Mouse (Mus musculus) embryonic facial prominence, embryonic 10.5 days (tissue): ENCODE results near the gene AC170998.1. TPM values are rescaled to one million over a fixed set of nuclear protein-coding genes. Genes with fewer than 3 reads are reported as not detected.
"Not testable (repeated sequence)": the region's sequence is repeated elsewhere in the genome, so short reads cannot be mapped to it uniquely, and the experiment has no call there.

Experiments
- DNase-seq: peaks from one replicate; pipeline ENCODE4 v3.0.0-alpha.2; 2017; ENCODE audit warnings: low spot score
- H3K27ac ChIP-seq: fragments of 300-500 bp; sonication (generic); replicated peaks from 2 replicates; pipeline ENCODE4 v1.5.1; 2016; ENCODE audit warnings: mild to moderate bottlenecking
- H3K27me3 ChIP-seq: fragments of 300-500 bp; sonication (generic); replicated peaks from 2 replicates; pipeline ENCODE4 v1.6.1; 2016; ENCODE audit warnings: low read depth, mild to moderate bottlenecking; ENCODE audit not compliant: poor library complexity, severe bottlenecking
- H3K36me3 ChIP-seq: fragments of 300-500 bp; sonication (generic); replicated peaks from 2 replicates; pipeline ENCODE4 v1.6.1; 2016; ENCODE audit warnings: mild to moderate bottlenecking, moderate library complexity
- H3K4me1 ChIP-seq: fragments of 300-500 bp; sonication (generic); 2 replicates; pipeline ENCODE4 v1.6.1; 2016
- H3K4me3 ChIP-seq: fragments of 300-500 bp; sonication (generic); 2 replicates; pipeline ENCODE4 v1.5.1; 2016; ENCODE audit warnings: mild to moderate bottlenecking, moderate library complexity
- H3K9me3 ChIP-seq: fragments of 300-500 bp; sonication (generic); 2 replicates; pipeline ENCODE4 v1.6.1; 2016; ENCODE audit warnings: mild to moderate bottlenecking
- WGBS: fragments of 180-500 bp; shearing (Covaris S2); methylation state at CpG from one replicate; pipeline ENCODE4 v1.1.7; 2016; 5-methylcytosine and 5-hydroxymethylcytosine counted together
- polyA plus RNA-seq: library from polyadenylated mRNA; unstranded; fragments of >200 nt; fragmentation: Nextera tagmentation; extraction: Ambion mirVana; gene quantifications from 2 replicates; pipeline ENCODE4 v1.2.1, GENCODE M21; 2016

The AC170998.1 gene
- polyA plus RNA-seq, 1 experiment from 2014 or later, result 3.6 TPM

DNA sequence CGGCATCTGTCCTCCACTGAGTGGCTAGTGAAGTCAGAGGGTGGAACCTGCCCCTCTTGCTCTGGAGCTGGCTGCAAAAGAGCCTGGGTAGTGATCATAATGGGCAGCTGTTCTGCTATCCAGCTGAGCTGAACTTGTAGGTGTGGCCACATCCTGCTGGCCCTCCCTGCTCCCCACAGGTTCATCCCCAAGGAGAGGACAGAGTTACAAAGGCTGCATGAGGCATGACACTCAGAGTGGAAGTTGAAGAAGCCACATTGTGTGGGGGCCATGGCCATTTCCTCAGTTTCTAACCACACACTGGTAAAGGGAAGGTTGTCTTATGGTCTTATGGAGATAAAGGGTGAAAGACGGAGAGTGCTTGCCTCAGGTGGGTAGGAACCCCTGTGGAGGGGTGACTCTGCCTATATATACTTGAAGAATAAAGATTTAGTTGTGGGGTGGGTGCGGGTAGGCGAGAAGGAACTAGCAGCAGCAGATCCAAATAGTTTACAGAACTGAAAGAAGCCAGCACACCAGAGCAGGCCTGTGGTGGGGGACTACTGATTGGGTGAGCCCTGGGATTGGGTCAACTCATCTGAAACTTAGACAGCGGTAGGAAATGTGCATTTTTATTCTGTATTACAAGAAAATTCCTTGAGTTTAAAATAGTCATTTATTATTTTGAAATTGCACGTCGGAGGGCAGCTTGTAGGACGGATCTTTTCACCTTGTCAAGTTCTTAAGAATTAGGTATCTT lies 16.2 kb upstream of the AC170998.1 start:
- H3K36me3 ChIP-seq, result peaks cover 28% of the 10 kb centered on the region
- 93% methylated on average over 8 of the region's 8 CpGs for WGBS

DNA sequence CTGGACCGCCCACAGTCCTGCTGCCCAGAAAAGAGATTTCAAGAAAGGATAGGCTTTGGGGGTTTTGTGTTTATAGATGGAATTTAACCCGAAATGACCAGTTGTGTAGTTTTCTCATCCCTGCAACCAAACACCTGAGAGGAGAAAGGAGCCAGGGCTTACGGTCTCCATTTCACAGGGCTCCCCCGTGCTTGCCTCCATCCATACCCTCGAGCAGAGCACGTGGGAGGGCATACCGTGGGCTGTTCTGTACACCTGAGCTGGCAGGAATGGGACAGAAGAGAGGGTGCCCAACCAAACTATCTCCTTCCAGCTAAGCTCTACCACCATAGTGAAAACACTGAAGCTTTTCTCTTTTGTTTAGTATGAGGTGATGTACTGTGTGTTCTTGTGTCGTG lies 15.6 kb upstream of the AC170998.1 start:
- no peak for DNase-seq
- H3K27ac ChIP-seq, result no peak overlapping the region
- H3K9me3 ChIP-seq, result no peaks in the 10 kb centered on the region
- WGBS, result 91% methylated on average over 8 of the region's 8 CpGs
- no peaks in the 10 kb centered on the region for H3K27me3 ChIP-seq
- peaks cover 28% of the 10 kb centered on the region for H3K36me3 ChIP-seq
- H3K4me3 ChIP-seq, result no peak overlapping the region
- H3K4me1 ChIP-seq, result peaks cover 19% of the 10 kb centered on the region

More for the DNA sequence above, 16.2 kb upstream of the AC170998.1 start:
- no peaks in the 10 kb centered on the region for H3K9me3 ChIP-seq
- DNase-seq, result no peak
- H3K4me1 ChIP-seq, result peaks cover 19% of the 10 kb centered on the region
- H3K27ac ChIP-seq, result no peak overlapping the region
- no peak overlapping the region for H3K4me3 ChIP-seq
- H3K27me3 ChIP-seq, result no peaks in the 10 kb centered on the region

DNA sequence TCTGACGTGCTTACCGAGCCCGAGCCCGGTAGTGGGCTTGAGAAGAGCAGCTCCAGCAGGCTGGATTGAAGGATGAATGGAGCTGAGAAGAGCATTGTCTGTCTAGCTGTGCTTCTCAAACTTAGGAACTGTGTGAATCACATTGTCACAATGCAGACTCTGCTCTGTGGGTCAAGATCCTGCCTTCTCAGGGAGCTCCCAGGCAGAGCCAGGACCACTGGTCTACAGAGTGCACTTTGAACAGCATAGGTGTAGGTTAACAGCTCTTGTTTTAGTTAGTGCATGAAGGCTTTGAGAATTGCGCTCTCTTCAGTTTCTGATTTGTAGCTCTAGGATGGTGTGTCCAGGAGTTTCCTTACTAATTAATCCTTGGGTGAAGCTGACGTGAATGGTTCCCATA lies 14.6 kb upstream of the AC170998.1 start:
- Histone ChIP-seq H3K9me3 (no peaks in the 10 kb centered on the region), H3K36me3 (peaks cover 35% of the 10 kb centered on the region), H3K27ac (no peak overlapping the region), H3K27me3 (no peaks in the 10 kb centered on the region), H3K4me1 (peaks cover 17% of the 10 kb centered on the region), H3K4me3 (no peak overlapping the region)
- whole genome bisulfite sequencing, result 91% methylated on average over 6 of the region's 6 CpGs
- DNase-seq, result no peak

DNA sequence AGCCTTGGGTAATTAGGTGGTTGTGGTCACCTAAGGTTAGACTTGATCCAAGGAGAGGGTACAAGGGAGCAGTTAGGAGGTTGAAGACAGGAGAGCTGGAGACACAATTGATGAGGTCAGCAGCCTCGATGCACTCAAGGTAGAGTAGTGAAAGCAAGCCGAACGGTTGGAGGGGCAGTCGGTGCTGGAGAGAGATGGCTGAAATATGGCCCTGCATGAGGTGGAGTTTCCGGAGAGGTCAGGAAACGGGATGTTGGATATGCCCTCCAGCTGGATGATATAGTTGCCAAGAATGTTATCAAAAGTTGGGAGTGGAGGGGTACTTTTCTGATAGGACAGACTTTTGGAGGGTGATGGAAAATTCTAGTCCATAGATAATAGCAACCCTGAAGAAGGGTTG lies 13.6 kb upstream of the AC170998.1 start:
- WGBS, result 90% methylated on average over 6 of the region's 6 CpGs

DNA sequence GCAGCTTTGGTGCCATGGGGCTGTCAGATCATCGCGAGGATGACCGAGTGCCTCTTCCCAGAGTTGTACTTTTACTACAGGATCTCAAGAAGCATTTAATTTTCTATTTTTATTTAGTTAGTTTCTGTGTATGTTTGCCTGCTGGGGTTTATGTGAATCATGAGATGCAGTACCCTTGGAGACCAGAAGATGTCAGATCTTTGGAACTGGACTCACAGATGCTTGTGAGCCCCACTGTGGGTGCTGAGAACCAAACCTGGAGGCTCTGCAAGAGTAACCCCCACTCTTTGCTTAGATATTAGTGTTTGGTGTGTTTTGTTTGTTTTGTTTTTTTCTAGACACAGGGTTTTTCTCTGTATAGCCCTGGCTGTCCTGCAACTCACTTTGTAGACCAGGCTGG lies 11.9 kb upstream of the AC170998.1 start:
- H3K36me3 ChIP-seq, result peaks cover 60% of the 10 kb centered on the region
- H3K4me1 ChIP-seq, result peaks cover 10% of the 10 kb centered on the region; the same call in 1 of the 2 replicates
- no peaks in the 10 kb centered on the region for H3K27me3 ChIP-seq
- H3K9me3 ChIP-seq, result no peaks in the 10 kb centered on the region
- H3K4me3 ChIP-seq, result no peak overlapping the region
- no peak for DNase-seq
- no peak overlapping the region for H3K27ac ChIP-seq
- WGBS, result 94% methylated on average over 3 of the region's 3 CpGs

More for the DNA sequence above, 13.6 kb upstream of the AC170998.1 start:
- H3K4me1 ChIP-seq, result peaks cover 9% of the 10 kb centered on the region; the same call in 1 of the 2 replicates
- no peak overlapping the region for H3K27ac ChIP-seq
- no peak overlapping the region for H3K4me3 ChIP-seq
- H3K27me3 ChIP-seq, result no peaks in the 10 kb centered on the region
- DNase-seq, result no peak
- H3K9me3 ChIP-seq, result no peaks in the 10 kb centered on the region
- peaks cover 46% of the 10 kb centered on the region for H3K36me3 ChIP-seq

DNA sequence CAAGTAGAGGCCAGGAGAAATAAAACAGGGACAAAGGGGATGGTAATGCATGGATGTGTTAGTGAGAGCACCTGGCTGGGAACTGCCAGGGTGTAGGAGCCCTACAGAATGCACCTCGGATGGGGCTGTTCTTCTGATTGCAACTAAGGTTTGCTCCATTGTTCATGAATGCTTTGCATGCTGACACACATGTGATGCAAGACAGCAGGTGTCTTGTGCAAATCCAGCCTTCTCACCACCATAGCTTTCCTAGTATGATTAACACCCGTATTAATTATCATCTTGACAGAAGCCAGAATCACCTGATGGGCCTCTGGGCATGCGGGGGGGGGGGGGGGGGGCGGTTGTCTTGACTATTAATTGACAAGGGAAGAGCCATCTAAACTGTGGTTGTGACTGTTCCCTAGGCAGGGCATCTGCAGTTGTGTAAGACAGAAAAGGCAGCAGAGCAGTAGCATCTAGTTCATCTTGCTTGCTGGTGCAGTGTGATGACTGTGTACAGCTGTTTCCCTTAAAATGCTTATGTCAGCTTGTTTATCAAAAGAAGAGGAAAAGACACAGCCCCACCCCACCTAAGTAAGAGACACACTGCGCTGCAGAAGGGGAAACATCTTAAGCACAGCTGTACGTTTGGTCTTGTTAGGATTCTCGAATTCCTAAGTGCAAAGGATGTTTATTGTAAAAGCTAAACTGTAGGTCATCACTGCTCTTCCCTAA lies 9.9 kb upstream of the AC170998.1 start:
- H3K27me3 ChIP-seq, result no peaks in the 10 kb centered on the region
- H3K36me3 ChIP-seq, result peaks cover 77% of the 10 kb centered on the region

DNA sequence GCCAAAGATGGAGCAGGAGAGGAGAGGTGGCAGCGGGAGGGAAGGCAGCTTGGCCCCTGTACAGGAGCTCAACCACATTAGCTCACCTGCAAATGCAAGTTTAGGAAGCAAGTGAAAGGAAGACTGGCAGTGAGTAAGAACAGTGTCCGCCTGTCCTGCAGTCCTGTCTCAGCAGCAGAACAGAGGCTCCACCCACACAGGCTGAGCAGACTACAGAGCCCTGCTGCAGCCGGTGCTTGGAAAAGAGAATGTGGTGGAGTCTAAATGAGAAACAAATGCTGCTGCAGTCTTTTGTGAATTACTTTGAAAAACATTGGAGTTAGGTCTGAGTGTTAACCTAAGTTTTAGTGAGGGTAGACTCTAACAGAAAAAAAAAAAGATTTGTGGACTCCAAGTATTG lies 8.3 kb upstream of the AC170998.1 start:
- Histone ChIP-seq H3K27me3 (no peaks in the 10 kb centered on the region), H3K9me3 (no peaks in the 10 kb centered on the region), H3K36me3 (peaks cover 89% of the 10 kb centered on the region), H3K4me1 (peaks cover 4% of the 10 kb centered on the region; the same call in 1 of the 2 replicates), H3K4me3 (no peak overlapping the region), H3K27ac (no peak overlapping the region)
- no peak for DNase-seq
- WGBS, result 73% methylated on average over 3 of the region's 3 CpGs

More for the DNA sequence above, 9.9 kb upstream of the AC170998.1 start:
- H3K27ac ChIP-seq, result no peak overlapping the region
- 79% methylated on average over 6 of the region's 7 CpGs for WGBS
- no peak for DNase-seq
- H3K4me3 ChIP-seq, result no peak overlapping the region
- H3K4me1 ChIP-seq, result peaks cover 4% of the 10 kb centered on the region; the same call in 1 of the 2 replicates
- H3K9me3 ChIP-seq, result no peaks in the 10 kb centered on the region

DNA sequence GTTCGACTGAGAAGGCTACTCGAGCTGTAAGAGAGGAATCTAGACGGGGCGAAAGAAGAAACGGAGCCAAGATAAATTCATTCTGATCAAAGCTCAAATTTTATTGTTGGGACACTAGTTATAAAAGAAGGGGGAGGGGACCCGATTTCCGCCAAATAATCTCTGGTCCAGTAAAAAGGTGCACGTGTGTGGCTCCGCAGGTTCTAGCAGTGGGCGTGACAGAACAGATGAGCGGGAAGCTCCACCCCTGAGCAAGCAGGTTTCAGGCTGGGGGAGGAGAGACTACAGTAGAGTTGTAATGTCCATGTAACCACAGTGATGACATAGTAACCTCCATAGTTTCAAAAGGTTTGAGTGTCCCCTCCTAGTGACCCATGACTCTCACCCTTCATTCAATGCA lies 1.6 kb downstream of the AC170998.1 start:
- H3K4me1 ChIP-seq, H3K9me3 ChIP-seq, H3K4me3 ChIP-seq, H3K27ac ChIP-seq, H3K27me3 ChIP-seq, DNase-seq: not testable (repeated sequence)
- 93% methylated on average over 11 of the region's 11 CpGs for WGBS
- peaks cover 96% of the 10 kb centered on the region for H3K36me3 ChIP-seq

DNA sequence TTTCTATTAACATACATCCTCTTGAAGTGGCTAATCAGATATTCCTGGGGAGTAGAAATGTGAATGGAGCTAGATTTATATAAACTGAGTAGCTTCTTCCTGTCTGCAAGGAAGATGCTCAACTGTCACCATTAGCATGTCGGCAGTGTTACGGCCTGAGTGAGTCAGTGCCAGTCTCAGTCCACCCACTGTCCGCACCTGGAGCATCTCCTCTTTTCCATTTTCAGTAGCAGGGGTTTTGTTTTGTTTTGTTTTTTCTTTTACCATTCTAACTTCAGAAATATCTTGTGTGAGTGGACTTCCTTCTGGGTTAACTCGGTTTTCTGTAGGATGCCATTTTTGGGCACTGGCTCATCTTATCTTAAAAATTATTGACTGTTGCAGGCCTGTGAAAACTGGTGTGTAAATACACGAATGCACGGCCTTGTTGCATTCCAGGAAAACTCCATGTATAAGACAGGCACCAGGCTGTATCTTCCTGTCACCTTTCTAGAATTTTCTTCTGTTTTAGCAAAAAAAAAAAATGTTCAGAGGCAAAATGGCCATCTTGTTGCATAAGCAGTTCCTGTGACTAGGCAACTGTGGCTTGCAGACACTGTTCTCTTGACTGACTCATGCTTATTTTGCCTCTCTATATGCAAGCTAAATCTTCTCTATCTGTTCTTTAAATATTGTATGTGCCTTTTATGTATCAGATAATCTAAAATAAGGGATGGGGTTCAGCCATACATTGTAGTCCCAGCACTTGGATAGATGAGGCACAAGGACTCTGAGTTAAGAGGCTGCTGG lies 9.6 kb downstream of the AC170998.1 start:
- Histone ChIP-seq H3K27me3 (no peaks in the 10 kb centered on the region), H3K27ac (no peak overlapping the region), H3K4me1 (0 out of 2 replicates have a peak, but pooled peaks cover 4% of the 10 kb centered on the region), H3K4me3 (no peak overlapping the region), H3K9me3 (no peaks in the 10 kb centered on the region), H3K36me3 (peaks cover 86% of the 10 kb centered on the region)
- DNase-seq, result no peak
- 95% methylated on average over 6 of the region's 6 CpGs for WGBS

DNA sequence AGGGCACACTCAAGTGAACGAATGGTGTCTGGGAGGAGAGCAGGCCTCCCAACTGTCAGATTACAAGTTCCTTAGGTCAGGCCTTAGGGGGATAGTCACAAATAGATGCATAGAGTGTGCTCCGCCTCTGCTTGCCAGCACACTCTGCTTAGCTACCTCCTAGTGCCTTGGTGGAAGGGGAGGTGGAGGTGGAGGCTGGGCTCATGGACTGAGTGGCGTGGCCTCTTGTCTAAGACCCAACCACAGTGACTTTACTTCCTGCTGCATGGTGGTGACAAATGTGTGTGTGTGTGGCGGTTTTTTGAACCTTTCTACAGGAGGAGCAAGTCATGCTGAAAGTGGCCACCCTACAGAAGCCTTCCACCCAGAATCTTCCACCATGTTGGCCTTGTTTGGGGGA lies 10.6 kb downstream of the AC170998.1 start:
- no peaks in the 10 kb centered on the region for H3K9me3 ChIP-seq
- WGBS, result 79% methylated on average over 4 of the region's 4 CpGs
- H3K4me1 ChIP-seq, result 0 out of 2 replicates have a peak, but pooled peaks cover 4% of the 10 kb centered on the region
- peaks cover 86% of the 10 kb centered on the region for H3K36me3 ChIP-seq
- no peak overlapping the region for H3K4me3 ChIP-seq
- H3K27me3 ChIP-seq, result no peaks in the 10 kb centered on the region
- no peak overlapping the region for H3K27ac ChIP-seq
- no peak for DNase-seq

DNA sequence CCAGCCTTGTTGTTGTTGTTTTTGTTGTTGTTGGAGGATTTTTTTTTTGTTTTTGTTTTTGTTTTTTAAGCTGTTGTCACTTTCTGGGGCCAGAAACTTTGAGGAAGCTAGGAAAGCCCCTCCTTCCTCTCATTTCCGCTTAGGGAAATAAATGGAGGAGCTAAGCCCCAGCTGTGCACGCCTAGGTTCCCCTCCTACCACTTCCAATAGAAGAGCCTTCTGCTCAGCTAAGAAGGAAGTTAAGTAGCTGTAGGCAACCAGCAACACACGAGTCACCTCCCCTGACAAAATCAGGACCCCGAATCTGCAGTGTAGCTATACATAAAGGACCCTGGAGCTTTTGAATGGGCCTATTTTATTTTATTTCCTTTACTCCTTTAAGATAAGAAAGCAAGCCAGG lies 12.1 kb downstream of the AC170998.1 start:
- H3K4me1 ChIP-seq, result 0 out of 2 replicates have a peak, but pooled peaks cover 4% of the 10 kb centered on the region
- H3K36me3 ChIP-seq, result peaks cover 86% of the 10 kb centered on the region
- H3K4me3 ChIP-seq, result no peak overlapping the region
- 89% methylated on average over 4 of the region's 4 CpGs for WGBS
- DNase-seq, result no peak
- no peak overlapping the region for H3K27ac ChIP-seq
- no peaks in the 10 kb centered on the region for H3K27me3 ChIP-seq
- no peaks in the 10 kb centered on the region for H3K9me3 ChIP-seq

DNA sequence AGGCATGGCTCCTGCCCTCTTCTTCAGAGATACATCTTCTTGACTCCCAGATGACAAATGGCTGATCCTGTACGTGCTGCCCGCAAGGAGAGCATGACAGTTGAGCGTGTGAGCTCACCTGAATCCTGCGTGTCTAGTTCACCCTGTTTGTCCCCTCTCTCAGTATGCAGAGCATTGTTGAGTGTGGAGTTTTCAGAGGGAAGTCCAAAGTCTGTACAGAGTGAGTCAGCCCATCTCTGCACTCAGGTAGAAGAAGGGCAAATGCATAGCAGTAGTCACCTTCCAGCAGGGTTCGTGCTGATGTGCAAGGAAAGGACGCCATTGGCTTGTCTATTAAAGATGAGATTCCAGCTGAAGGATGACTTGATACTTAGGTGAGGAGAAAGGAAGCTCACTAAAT lies 13.4 kb downstream of the AC170998.1 start:
- H3K36me3 ChIP-seq, result peaks cover 90% of the 10 kb centered on the region
- H3K9me3 ChIP-seq, result no peaks in the 10 kb centered on the region
- no peaks in the 10 kb centered on the region for H3K27me3 ChIP-seq
- WGBS, result 95% methylated on average over 6 of the region's 6 CpGs
- H3K27ac ChIP-seq, result no peak overlapping the region
- 0 out of 2 replicates have a peak, but pooled peaks cover 4% of the 10 kb centered on the region for H3K4me1 ChIP-seq
- H3K4me3 ChIP-seq, result no peak overlapping the region
- DNase-seq, result no peak
